18 mouse cellular contexts compared by ENCODE assay signal in the genomic region with DNA sequence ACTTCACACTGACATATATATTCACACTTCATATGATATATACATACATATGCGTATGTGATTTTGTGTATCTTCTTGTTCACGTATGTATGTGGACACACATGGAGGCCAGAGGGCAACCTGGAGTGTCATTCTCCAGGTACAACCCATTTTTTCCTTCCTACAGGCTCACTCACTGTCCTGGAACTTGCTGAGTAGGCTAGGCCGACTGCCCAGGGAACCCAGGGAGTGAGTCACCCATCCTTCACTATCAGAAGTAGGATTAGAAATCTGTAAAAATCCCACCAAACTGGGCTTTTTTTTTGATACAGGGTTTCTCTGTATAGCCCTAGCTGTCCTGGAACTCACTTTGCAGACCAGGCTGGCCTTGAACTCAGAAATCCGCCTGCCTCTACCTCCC. TPM values are rescaled to one million over a fixed set of nuclear protein-coding genes. Genes with fewer than 3 reads are reported as not detected.
DNase-seq lines count a peak whose midpoint lies in the region; ATAC-seq and TF ChIP-seq lines count a peak whose summit lies in the region.
"Had no signal": no experiment of that assay in that cellular context is flagged by ENCODE, and none has a peak within 500 bp of the region (broad histone marks: within the 10 kb centered on the region; RNA-seq: fewer than 3 reads in every experiment).

No protein-coding gene starts in this region.

- H3K9ac ChIP-seq in heart, adult 2 months (ENCODE audit: low read depth, low read length) = no peak overlapping the region
- H3K9ac ChIP-seq: embryonic facial prominence, embryonic 12.5 days; forebrain, embryonic 13.5 days; forebrain, embryonic 15.5 days; forebrain, postnatal 0 days had no signal

- DNase-seq in adrenal gland, adult 2 months = peak; percentile 51
- no peak for DNase-seq in adrenal gland, postnatal 25 days
- DNase-seq in heart, adult 11 months = peak; percentile 71
- DNase-seq in heart, adult 2 months = no peak
- DNase-seq: adrenal gland, adult 8-10 months; cerebellum, adult 11-12 months; cerebellum, adult 2 months; cerebellum, adult 9-10 months; cerebellum, postnatal 10 days; cerebellum, postnatal 25 days; forebrain, postnatal 0 days had no signal

- ATAC-seq in megakaryocyte, adult 5-6 weeks (ENCODE audit: poor library complexity, severe bottlenecking) = no peak
- ATAC-seq: activated CD4-positive, CD25-positive, alpha-beta regulatory T cell, adult 4 months; forebrain, embryonic 13.5 days; forebrain, embryonic 15.5 days; forebrain, postnatal 0 days; Patski had no signal

- intact Hi-C loops in heart, adult 2 months (cut with DNase I) = loop anchor here (5.0 kb wide), 2 partner anchors 68 to 118 kb away; a partner anchor contains a TSS

- TF ChIP-seq EP300 in heart, adult 2 months (IDR thresholded peaks at IDR 0.05; ENCODE audit: insufficient read depth, low read depth, low read length) = no peak

- H3K4me3 ChIP-seq in heart, adult 2 months = no peak overlapping the region
- H3K4me3 ChIP-seq: embryonic facial prominence, embryonic 10.5 days; embryonic facial prominence, embryonic 12.5 days; forebrain, embryonic 13.5 days; forebrain, embryonic 15.5 days had no signal

- no peak overlapping the region for H3K27ac ChIP-seq in heart, adult 2 months
- H3K27ac ChIP-seq: embryonic facial prominence, embryonic 10.5 days; embryonic facial prominence, embryonic 12.5 days; forebrain, embryonic 13.5 days; forebrain, embryonic 15.5 days had no signal

- no peaks in the 10 kb centered on the region for H3K79me2 ChIP-seq in heart, adult 2 months (replicated peaks; ENCODE audit: control insufficient read depth, insufficient read depth, low read length)

- H3K27me3 ChIP-seq in heart, adult 2 months (ENCODE audit: control insufficient read depth, insufficient read depth, low read length) = no peaks in the 10 kb centered on the region
- H3K27me3 ChIP-seq: forebrain, embryonic 13.5 days; forebrain, embryonic 15.5 days; Patski had no signal

- WGBS in heart, adult 2 months = 82% methylated on average over 4 of the region's 4 CpGs

- H3K36me3 ChIP-seq in heart, adult 2 months (ENCODE audit: control insufficient read depth, insufficient read depth, low read length) = no peaks in the 10 kb centered on the region
- H3K36me3 ChIP-seq: embryonic facial prominence, embryonic 10.5 days; embryonic facial prominence, embryonic 12.5 days; forebrain, embryonic 15.5 days had no signal

- no peak for TF ChIP-seq POLR2A in heart, adult 2 months (IDR thresholded peaks at IDR 0.05; ENCODE audit: insufficient read depth, low read depth, low read length)

- peaks cover 3% of the 10 kb centered on the region for H3K4me1 ChIP-seq in heart, adult 2 months (ENCODE audit: control insufficient read depth, insufficient read depth, low read length)

- TF ChIP-seq CTCF in heart, adult 2 months (IDR thresholded peaks at IDR 0.05) = no peak

RNA-seq across cellular contexts. Expression of a gene that starts 3.2 kb away (rescaled TPM):
- total RNA-seq in adrenal gland, adult 2 months (2021) = 10 to 100 TPM; 32.2 to 33.3 TPM
- 3.9 and 6.0 TPM in 2 replicates for polyA plus RNA-seq in adrenal gland, adult 2 months (2012; rRNA removed)
- total RNA-seq in adrenal gland, postnatal 25 days (2021) = 30.2 and 42.2 TPM in 2 replicates
- total RNA-seq in heart, adult 2 months (2021) = 10 to 100 TPM; 19.3 to 20.0 TPM
- polyA plus RNA-seq in heart, adult 2 months (2012; rRNA removed) = 9.7 and 11.0 TPM in 2 replicates
- total RNA-seq in megakaryocyte, adult 5-6 weeks (2015) = 40.9 and 41.2 TPM in 2 replicates
- total RNA-seq in megakaryocyte, adult 5-6 weeks (2017) = 26.2 and 49.4 TPM in 2 replicates

RNA-seq across cellular contexts. Expression of a gene that starts 3.4 kb away (rescaled TPM):
- total RNA-seq in adrenal gland, adult 2 months (2021) = 1 to 10 TPM; 1.2 to 2.5 TPM
- polyA plus RNA-seq in adrenal gland, adult 2 months (2012; rRNA removed) = 0.29 and 0.57 TPM in 2 replicates
- 1.8 and 1.9 TPM in 2 replicates for total RNA-seq in adrenal gland, postnatal 25 days (2021)
- 1 to 10 TPM; 2.2 to 2.6 TPM for total RNA-seq in heart, adult 2 months (2021)
- 1.0 and 1.1 TPM in 2 replicates for polyA plus RNA-seq in heart, adult 2 months (2012; rRNA removed)
- not detected in 2 replicates for total RNA-seq in megakaryocyte, adult 5-6 weeks (2015)
- total RNA-seq in megakaryocyte, adult 5-6 weeks (2017) = 0.04 TPM in 1 of 2 replicates, not detected in the other

RNA-seq across cellular contexts. Expression of a gene that starts 14.6 kb away (rescaled TPM):
- total RNA-seq in adrenal gland, adult 2 months (2021) = 10 to 100 TPM in 1 of 2 experiments, 1 to 10 TPM in 1; 7.8 to 15.9 TPM
- 2.0 and 2.2 TPM in 2 replicates for polyA plus RNA-seq in adrenal gland, adult 2 months (2012; rRNA removed)
- 9.9 and 14.3 TPM in 2 replicates for total RNA-seq in adrenal gland, postnatal 25 days (2021)
- total RNA-seq in heart, adult 2 months (2021) = 1 to 10 TPM; 8.2 to 8.7 TPM
- 4.5 and 8.8 TPM in 2 replicates for polyA plus RNA-seq in heart, adult 2 months (2012; rRNA removed)
- total RNA-seq in megakaryocyte, adult 5-6 weeks (2015) = 3.7 and 4.1 TPM in 2 replicates
- 6.6 and 7.1 TPM in 2 replicates for total RNA-seq in megakaryocyte, adult 5-6 weeks (2017)

RNA-seq across cellular contexts. Expression of a gene that starts 54.2 kb away (rescaled TPM):
- total RNA-seq in adrenal gland, adult 2 months (2021) = 10 to 100 TPM; 71.0 to 95.8 TPM
- polyA plus RNA-seq in adrenal gland, adult 2 months (2012; rRNA removed) = 25.3 and 26.6 TPM in 2 replicates
- 75.7 and 94.0 TPM in 2 replicates for total RNA-seq in adrenal gland, postnatal 25 days (2021)
- total RNA-seq in heart, adult 2 months (2021) = 100 to 1,000 TPM; 107 to 116 TPM
- polyA plus RNA-seq in heart, adult 2 months (2012; rRNA removed) = 41.6 and 74.4 TPM in 2 replicates
- total RNA-seq in megakaryocyte, adult 5-6 weeks (2015) = 40.9 TPM in 2 replicates
- 25.1 and 27.9 TPM in 2 replicates for total RNA-seq in megakaryocyte, adult 5-6 weeks (2017)

Comparison
In these comparisons a context has a peak if more than half of its experiments do, and no peak if none do; other contexts are left out.
1. DNase-seq: peak in adrenal gland, adult 2 months (single experiment) and heart, adult 11 months (single experiment); none in adrenal gland, postnatal 25 days (single experiment) and heart, adult 2 months (0 of 2).